Mouse (Mus musculus) c-Kit-positive CD71-negative TER-119-negative erythroid progenitor cells, embryonic 14.5 days (primary cell): Measurements from ENCODE around the gene Ubap2.

Source experiments
- DNase-seq: peaks from one replicate; pipeline ENCODE4 v3.0.0-alpha.2; 2013; ENCODE audit warnings: low read depth

Gene Ubap2

GRCm38 (mm10) chr4:41165693-41166475 lies 109.1 kb downstream of the Ubap2 start:
- DNase-seq, result peak; percentile 42

GRCm38 (mm10) chr4:41164974-41165373 lies 110.0 kb downstream of the Ubap2 start:
- DNase-seq, result no peak

- no peak for DNase-seq
Measured at GRCm38 (mm10) chr4:41161232-41161631, 113.7 kb downstream of the Ubap2 start.

GRCm38 (mm10) chr4:41158251-41158650 lies 116.7 kb downstream of the Ubap2 start:
- DNase-seq, result no peak

GRCm38 (mm10) chr4:41156961-41157360 lies 118.0 kb downstream of the Ubap2 start:
- no peak for DNase-seq

- DNase-seq, result no peak
Measured at GRCm38 (mm10) chr4:41153146-41153545, 121.8 kb downstream of the Ubap2 start.

- DNase-seq, result no peak
Measured at GRCm38 (mm10) chr4:41151186-41151585, 123.8 kb downstream of the Ubap2 start.

- no peak for DNase-seq
Measured at GRCm38 (mm10) chr4:41149891-41150290, 125.1 kb downstream of the Ubap2 start.
